Mouse (Mus musculus) G1E (cell line): ENCODE measurements around the gene Spr. TPM values are rescaled to one million over a fixed set of nuclear protein-coding genes. Genes with fewer than 3 reads are reported as not detected.
"Not testable (repeated sequence)": the region's sequence is repeated elsewhere in the genome, so short reads cannot be mapped to it uniquely, and the experiment has no call there.

ENCODE experiments used
- ATAC-seq: 2 replicates; pipeline ENCODE4 v1.8.0; 2016; ENCODE audit warnings: mild to moderate bottlenecking; ENCODE audit not compliant: insufficient number of reproducible peaks, poor library complexity, low FRiP score, severe bottlenecking; ENCODE audit errors: extremely low read depth
- DNase-seq: peaks from one replicate; pipeline ENCODE4 v3.0.0; 2012; ENCODE audit warnings: low spot score
- H3K27me3 ChIP-seq: 2 replicates; pipeline ENCODE4 v1.6.1; 2012; ENCODE audit warnings: mild to moderate bottlenecking, low read length, inconsistent platforms; ENCODE audit not compliant: insufficient read depth
- H3K36me3 ChIP-seq: replicated peaks from 2 replicates; pipeline ENCODE3; 2012; ENCODE audit warnings: mild to moderate bottlenecking, inconsistent platforms
- H3K4me1 ChIP-seq: 2 replicates; pipeline ENCODE4 v1.6.1; 2012; ENCODE audit warnings: low read depth, low read length, inconsistent platforms, mixed read lengths; ENCODE audit not compliant: insufficient read depth
- H3K4me3 ChIP-seq: 2 replicates; pipeline ENCODE4 v1.5.1; 2012; ENCODE audit warnings: low read depth, mild to moderate bottlenecking, inconsistent platforms, low read length, moderate library complexity, mixed read lengths
- H3K9me3 ChIP-seq: replicated peaks from 2 replicates; pipeline ENCODE4 v1.6.1; 2012; ENCODE audit warnings: inconsistent platforms
- CTCF ChIP-seq: IDR thresholded peaks from 2 replicates; pipeline ENCODE4 v1.5.1; 2012; ENCODE audit warnings: low read depth, low read length, inconsistent platforms, mixed read lengths
- GATA1 ChIP-seq: IDR thresholded peaks from 2 replicates; pipeline ENCODE4 v1.6.1; 2012; ENCODE audit warnings: borderline replicate concordance, low read length, inconsistent platforms, mixed read lengths
- GATA2 ChIP-seq: IDR thresholded peaks from 2 replicates; pipeline ENCODE4 v1.6.1; 2012; ENCODE audit warnings: low read depth, low read length, inconsistent platforms, borderline replicate concordance
- POLR2AphosphoS5 ChIP-seq: IDR thresholded peaks from 2 replicates; pipeline ENCODE4 v1.6.1; 2012; ENCODE audit warnings: low read depth, low read length, inconsistent platforms; ENCODE audit not compliant: insufficient replicate concordance
- TAL1 ChIP-seq: conservative IDR thresholded peaks from 2 replicates; pipeline ENCODE4 v1.6.1; 2012; ENCODE audit warnings: low read depth, low read length, inconsistent platforms, mixed read lengths
- polyA plus RNA-seq: library from polyadenylated mRNA; stranded (reverse); fragments of >175 nt; gene quantifications from 2 replicates; pipeline ENCODE4 v1.2.3, GENCODE M21; 2012
- total RNA-seq, 2 experiments: library from RNA; stranded (forward) in 1 of 2; stranded (reverse) in 1 of 2; fragments of 200-1000 nt in 1 of 2; fragments of >200 nt in 1 of 2; fragmentation: Nextera tagmentation in 1 of 2; gene quantifications; 2 replicates each; pipeline ENCODE4 v1.2.3; 2014 to 2017

Spr gene
- total and polyA plus RNA-seq, 3 experiments = 8.3 to 52.7 (median 25.0) TPM

DNA sequence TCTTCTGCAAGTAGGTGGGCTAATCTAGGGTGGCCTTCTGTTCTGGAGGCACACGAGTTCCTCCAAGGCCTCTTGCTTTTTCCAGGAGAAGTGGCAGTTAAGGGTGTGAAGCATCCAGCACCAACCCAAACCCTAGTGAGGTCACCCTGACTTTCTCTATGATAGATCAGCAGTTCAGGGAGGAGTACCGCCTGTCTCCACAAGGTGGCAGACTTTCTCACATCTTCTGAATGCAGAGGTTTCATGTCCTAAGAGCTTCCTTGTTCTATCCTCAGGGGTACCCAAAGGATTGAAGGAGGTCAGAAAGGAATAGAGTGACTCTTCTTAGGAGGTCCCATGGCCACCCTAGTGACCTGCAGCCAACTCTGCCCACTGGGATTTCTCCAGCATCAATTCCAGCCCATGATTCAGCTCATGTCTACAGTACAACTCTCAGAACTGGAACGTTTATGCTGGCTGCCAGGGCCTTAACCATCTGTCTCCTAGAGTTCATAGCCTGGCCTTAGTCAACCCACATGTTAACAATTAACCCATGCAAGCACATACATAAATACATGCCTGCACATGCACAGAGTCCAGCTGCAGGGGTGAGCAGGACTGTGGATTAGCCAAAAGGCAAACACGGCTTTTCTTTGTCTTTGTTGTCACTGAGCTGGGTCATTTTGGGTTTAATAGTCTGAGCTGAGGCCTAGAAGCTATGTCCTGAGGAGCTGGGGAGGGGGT, 22.8 kb upstream of the Spr start:
- Histone ChIP-seq H3K27me3 (peaks cover 14% of the 10 kb centered on the region), H3K4me3 (no peak overlapping the region), H3K36me3 (no peaks in the 10 kb centered on the region), H3K4me1 (no peaks in the 10 kb centered on the region), H3K9me3 (no peaks in the 10 kb centered on the region)
- TF ChIP-seq TAL1 (no peak), CTCF (peak; percentile 85)
- peak; percentile 38 for DNase-seq
- no peak for ATAC-seq

DNA sequence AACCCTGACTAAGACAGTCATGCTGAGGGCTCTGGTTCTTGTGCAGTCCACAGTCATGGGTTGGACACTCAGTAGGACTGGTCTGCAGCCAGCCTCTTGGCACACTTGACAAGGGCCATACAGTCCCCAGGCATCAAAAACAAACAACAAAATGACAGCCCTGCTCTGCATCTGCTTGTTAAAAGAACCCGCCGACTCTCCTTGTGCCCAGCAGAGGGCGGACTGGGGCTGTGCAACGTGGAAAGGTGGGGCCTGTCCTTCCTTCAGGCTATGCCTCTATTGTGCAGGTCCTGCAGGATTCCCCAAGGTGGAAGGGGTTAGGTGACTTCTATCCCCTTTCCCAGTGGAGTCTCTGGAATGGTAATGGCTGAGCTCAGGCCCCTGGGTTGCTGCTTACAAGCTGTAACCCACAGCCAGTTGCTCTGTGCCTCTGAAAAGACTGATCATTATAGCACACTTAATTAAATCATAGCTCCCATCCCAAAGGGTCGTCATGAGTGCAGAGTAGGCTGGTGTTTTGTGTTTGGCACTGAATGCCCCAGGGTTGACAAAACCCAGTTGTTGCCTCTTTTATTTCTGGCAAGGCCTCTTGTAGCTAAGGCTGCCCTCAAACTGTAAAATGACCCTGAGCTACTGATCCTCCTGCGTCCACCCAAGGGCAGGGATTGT, 21.7 kb upstream of the Spr start:
- H3K4me3 ChIP-seq, H3K4me1 ChIP-seq, H3K36me3 ChIP-seq, H3K9me3 ChIP-seq, DNase-seq: not testable (repeated sequence)
- ATAC-seq = peak; percentile 40; the same call in 1 of the 2 replicates
- 0 out of 2 replicates have a peak, but pooled peaks have one; percentile 12 for TF ChIP-seq CTCF
- H3K27me3 ChIP-seq = peaks cover 21% of the 10 kb centered on the region

DNA sequence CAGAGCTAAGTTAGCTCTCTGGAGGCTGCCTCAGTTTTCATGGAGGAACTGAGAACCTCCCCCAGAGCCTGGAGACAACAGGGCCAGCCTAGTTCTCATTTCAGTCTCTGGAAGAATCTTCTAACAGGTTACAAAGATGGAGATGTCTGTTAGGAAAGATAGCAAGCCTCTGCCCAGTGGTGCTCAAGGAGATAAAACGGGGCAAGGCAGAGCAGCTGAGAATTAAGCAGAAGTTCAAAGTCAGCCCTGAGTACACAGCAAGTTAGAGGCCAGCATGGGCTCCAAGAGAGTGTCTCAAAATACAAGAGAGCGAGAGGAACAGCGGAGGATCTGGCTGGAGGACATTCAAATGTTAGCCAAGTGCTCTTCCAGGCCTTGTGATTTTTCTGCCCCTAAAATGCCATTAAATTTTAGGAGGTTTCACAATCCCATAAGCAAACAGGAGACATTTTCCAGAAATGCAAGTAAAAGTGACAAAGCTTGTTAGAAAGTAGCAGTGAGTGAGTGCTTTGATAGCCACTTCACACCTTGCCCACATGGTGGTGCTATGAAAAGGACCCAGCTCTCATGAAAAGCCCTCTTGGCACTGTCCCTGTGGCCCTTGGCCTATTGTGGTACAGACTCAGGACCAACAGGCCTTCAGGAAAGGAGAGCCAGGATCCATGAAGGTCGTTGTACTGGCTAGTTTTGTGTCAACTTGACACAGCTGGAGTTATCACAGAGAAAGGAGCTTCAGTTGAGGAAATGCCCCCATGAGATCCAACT, 20.7 kb upstream of the Spr start:
- H3K36me3 ChIP-seq, H3K4me3 ChIP-seq, H3K9me3 ChIP-seq, ATAC-seq, DNase-seq, H3K4me1 ChIP-seq: not testable (repeated sequence)
- peaks cover 21% of the 10 kb centered on the region for H3K27me3 ChIP-seq

GRCm38 (mm10) chr6:85156551-85156950, 19.0 kb upstream of the Spr start:
- H3K4me1 ChIP-seq, H3K9me3 ChIP-seq, H3K36me3 ChIP-seq, ATAC-seq, DNase-seq, H3K4me3 ChIP-seq: not testable (repeated sequence)
- peaks cover 14% of the 10 kb centered on the region for H3K27me3 ChIP-seq

GRCm38 (mm10) chr6:85154861-85155528, 17.4 kb upstream of the Spr start:
- TF ChIP-seq CTCF (no peak), GATA1 (no peak)
- H3K27me3 ChIP-seq = peaks cover 10% of the 10 kb centered on the region; the same call in 1 of the 2 replicates
- no peaks in the 10 kb centered on the region for H3K9me3 ChIP-seq
- no peak overlapping the region for H3K4me3 ChIP-seq
- no peak for DNase-seq
- H3K4me1 ChIP-seq = no peaks in the 10 kb centered on the region; the same call in 1 of the 2 replicates
- H3K36me3 ChIP-seq = no peaks in the 10 kb centered on the region
- ATAC-seq = no peak

DNA sequence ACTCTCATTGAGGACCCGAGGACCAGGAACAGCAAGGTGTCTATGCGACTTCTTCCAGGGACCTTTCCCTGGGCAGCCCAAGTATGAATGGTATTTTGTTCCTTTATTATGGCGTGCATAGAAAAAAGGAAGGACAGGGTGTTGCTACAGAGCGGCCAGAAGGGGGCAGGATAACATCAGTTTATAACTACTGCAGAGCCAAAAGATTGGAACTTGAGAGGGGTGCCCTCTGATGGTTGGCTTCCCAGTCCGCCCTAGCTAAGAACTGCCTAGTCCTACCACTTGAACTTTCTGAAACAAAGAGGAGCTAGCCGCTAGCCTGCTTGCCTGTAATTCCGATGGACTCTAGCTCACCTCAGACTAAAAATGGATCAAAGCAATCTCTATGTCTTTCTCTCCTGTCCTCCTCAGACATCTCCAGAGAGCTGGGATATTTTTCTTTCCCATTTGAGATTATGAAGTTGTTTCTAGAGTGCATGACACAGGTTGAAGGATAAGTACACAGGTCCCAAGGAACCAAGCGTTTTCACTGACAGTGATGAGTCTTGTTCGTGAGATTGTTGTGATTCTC, 16.5 kb upstream of the Spr start:
- H3K36me3 ChIP-seq = no peaks in the 10 kb centered on the region
- TF ChIP-seq POLR2AphosphoS5 (no peak), CTCF (no peak), GATA1 (no peak), TAL1 (no peak), GATA2 (no peak)
- no peaks in the 10 kb centered on the region; the same call in 1 of the 2 replicates for H3K4me1 ChIP-seq
- ATAC-seq = no peak
- no peak for DNase-seq
- H3K9me3 ChIP-seq = no peaks in the 10 kb centered on the region
- H3K27me3 ChIP-seq = peaks cover 10% of the 10 kb centered on the region; the same call in 1 of the 2 replicates
- H3K4me3 ChIP-seq = no peak overlapping the region
